Mouse (Mus musculus) MEL (cell line): ENCODE results near the gene Zfp790.
A peak's percentile ranks its signal among the peaks of the same experiment; 100 is the strongest.

ENCODE experiments used
- HCFC1 ChIP-seq: IDR thresholded peaks from 2 replicates; pipeline ENCODE4 v1.6.1; 2012; ENCODE audit warnings: low read depth, mild to moderate bottlenecking, inconsistent platforms, low read length, improper control_type of control experiment, moderate library complexity
- UBTF ChIP-seq: IDR thresholded peaks from 2 replicates; pipeline ENCODE4 v1.6.1; 2012; ENCODE audit warnings: low read depth, mild to moderate bottlenecking, inconsistent platforms, low read length, improper control_type of control experiment, moderate library complexity, borderline replicate concordance; ENCODE audit not compliant: insufficient read depth
- USF2 ChIP-seq, 2 experiments: IDR thresholded peaks; 2 replicates each; pipeline ENCODE4 v1.6.1; 2011 to 2012; ENCODE audit warnings: improper control_type of control experiment in 2 of 2, low read length in 2 of 2, borderline replicate concordance in 1 of 2, inconsistent platforms in 1 of 2, low read depth in 1 of 2, mild to moderate bottlenecking in 1 of 2; ENCODE audit not compliant: insufficient read depth in 1 of 2

GRCm38 (mm10) chr7:29859532-29860517 is 43.9 kb downstream of the Zfp790 start, which contains the start of gene Zfp420:
- TF ChIP-seq HCFC1 (peak; percentile 92), UBTF (no peak), USF2 (IDR thresholded peaks at IDR 0.05; ENCODE audit: borderline replicate concordance in 1 of 2, insufficient read depth in 1 of 2, low read depth in 1 of 2, low read length in 2 of 2) (no peak)
